Mouse (Mus musculus): ENCODE data around the gene Uggt2. TPM values are rescaled to one million over a fixed set of nuclear protein-coding genes. Genes with fewer than 3 reads are reported as not detected.
A peak's percentile ranks its signal among the peaks of the same experiment; 100 is the strongest.

Uggt2 gene
- total RNA-seq, 2 experiments from 2014 or later: not detected

DNA sequence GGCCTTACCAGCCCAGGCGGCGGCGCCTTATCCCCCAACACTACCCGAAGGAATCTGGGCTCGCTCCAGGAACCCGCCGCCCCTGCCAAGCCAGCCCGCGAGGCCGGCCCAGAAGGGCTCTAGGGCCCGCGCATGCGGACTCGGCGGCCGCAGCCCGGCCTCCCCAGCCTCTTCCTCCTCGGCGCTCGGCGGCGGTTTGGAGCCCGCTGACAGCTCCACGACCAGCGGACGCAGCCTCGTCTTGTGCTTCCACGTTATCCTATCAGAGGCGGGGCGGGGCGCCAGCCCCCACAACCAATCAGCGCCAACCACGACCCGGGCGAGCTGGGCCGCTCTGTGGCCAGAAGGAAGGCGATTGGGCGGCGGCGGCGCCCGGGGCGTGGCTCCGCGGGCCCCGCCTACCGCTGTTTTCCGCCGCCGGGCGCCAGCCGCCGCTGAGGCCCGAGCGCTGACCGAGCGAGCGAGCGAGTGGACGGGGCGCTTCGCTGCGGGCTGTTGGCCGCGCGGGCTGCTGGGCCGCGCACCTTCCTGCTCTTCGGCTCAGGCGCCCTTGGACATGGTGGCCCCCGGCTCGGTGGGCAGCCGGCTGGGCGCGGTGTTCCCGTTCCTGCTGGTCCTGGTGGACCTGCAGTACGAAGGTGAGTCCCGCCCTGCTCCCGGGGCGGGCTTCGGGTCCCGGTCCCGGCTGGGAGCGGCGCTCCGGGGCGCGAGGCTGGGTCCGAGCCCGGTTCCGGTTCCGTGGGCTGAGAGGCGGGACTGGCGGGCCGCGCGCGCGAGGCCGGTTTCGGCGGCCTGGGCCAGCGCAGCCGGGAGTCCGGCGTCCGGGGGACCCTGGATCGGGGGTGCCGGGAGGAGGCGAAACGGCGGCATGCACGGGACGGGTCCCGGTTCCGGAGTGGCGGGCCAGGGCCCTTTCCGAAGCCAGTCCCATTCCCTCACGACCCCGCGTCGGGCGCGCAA is 161.4 kb downstream of the Uggt2 start, which contains the start of gene Dnajc3:
Gene Dnajc3, plus strand, starts transcription at position 444 of the 960 bp plus-strand sequence.
- ATAC-seq (replicated peaks; ENCODE audit: low FRiP score, poor library complexity, severe bottlenecking): peak; percentile 98

DNA sequence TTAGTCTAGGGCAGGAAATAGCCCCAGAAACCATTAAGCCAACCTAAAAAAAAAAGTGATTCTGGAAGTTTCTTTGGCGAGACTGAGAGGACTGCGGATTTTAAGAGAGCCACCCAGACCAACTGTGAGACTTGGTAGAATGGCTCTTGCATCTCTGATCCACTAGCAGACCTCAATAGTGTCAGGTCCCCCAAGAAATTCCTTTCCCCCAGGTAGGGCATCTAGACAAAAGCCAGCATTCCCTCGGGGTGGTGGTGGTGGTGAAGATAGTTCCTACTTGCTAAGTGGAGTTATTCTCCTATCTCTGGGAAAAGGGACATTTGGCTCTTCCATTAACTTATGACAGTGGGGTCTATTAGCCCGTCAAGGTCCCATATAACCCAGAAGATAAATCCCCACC is 162.3 kb downstream of the Uggt2 start:
- 0 out of 2 replicates have a peak, but pooled peaks have one; percentile 3 for ATAC-seq (replicated peaks; ENCODE audit: low FRiP score, poor library complexity, severe bottlenecking)

DNA sequence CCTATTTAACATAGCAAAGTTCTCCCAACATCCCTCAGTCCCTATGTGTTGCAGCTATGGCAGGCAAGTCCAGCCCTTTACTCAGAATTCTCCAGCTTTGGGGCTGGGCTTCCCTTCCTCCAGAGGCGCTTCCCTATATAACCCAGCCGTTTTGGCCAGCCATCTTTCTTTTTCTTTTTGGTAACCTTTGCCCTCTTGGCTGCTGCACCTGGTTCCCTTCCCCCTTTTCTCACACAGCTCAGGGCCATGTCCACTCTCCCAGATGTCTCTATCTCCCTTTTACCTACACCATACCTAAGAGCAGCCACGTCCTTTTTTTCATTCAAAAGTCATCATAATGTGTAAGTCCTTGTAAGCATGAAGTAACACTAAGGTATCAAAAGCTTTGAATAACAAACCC is 163.0 kb downstream of the Uggt2 start:
- ATAC-seq (replicated peaks; ENCODE audit: low FRiP score, poor library complexity, severe bottlenecking): no peak

Other genes starting within 250 kb of the Uggt2 start
- 1.8 TPM in 1 of 2 replicates, not detected in the other for gene Dzip1, start 174.0 kb downstream of the Uggt2 start, total RNA-seq (2015; ENCODE audit: low replicate concordance)
- gene Dzip1, start 174.0 kb downstream of the Uggt2 start, total RNA-seq (2017; ENCODE audit: low replicate concordance): 0.61 TPM in 1 of 2 replicates, not detected in the other
- 20.5 and 32.7 TPM in 2 replicates for gene Dnajc3, start 161.5 kb downstream of the Uggt2 start, total RNA-seq (2015; ENCODE audit: low replicate concordance)
- gene Dnajc3, start 161.5 kb downstream of the Uggt2 start, total RNA-seq (2017; ENCODE audit: low replicate concordance): 27.8 and 51.5 TPM in 2 replicates
- not detected in 2 replicates for gene Hs6st3, start 38.9 kb upstream of the Uggt2 start, total RNA-seq (2015; ENCODE audit: low replicate concordance)
- gene Hs6st3, start 38.9 kb upstream of the Uggt2 start, total RNA-seq (2017; ENCODE audit: low replicate concordance): not detected in 2 replicates

All from erythroid progenitor cell, adult 5-6 weeks (primary cell).